Mouse (Mus musculus) thymus, postnatal 14 days (tissue): Measurements from ENCODE around the gene ccdc198.
A peak's percentile ranks its signal among the peaks of the same experiment; 100 is the strongest.
"Not testable (repeated sequence)": the region's sequence is repeated elsewhere in the genome, so short reads cannot be mapped to it uniquely, and the experiment has no call there.

Experiments used
- DNase-seq: peaks from one replicate; pipeline ENCODE4 v3.0.0; 2021

ccdc198 gene

DNA sequence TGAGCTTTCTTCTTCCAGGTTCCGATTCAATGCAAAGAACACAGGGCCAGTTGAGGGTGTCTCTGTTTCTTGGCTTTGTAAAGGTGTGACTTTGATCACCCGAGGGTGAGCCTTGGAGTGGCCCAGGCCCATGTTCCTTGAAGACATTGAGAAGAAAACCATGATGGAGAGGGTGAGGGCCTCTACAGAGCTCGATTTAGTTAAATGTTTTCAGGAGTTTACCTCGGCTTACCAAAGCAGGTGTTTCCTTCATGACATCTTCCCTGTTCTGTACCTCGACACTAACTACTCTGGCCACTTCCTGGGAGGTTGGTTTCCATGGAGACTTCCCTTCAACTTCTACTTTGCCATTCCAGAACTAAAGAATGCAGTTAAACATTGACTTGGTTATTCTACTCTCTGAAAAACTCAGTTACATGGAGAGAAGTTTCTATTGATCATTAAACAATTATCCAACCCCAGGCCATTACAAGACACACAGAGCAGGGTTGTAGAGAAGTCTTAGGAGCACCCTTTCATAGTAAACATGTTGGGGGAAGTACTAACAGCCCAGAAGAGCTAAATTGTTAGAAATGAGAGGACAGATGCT lies at the start of gene ccdc198:
Gene ccdc198, minus strand, starts transcription at position 349 of the 589 bp plus-strand sequence.
- no peak for DNase-seq

DNA sequence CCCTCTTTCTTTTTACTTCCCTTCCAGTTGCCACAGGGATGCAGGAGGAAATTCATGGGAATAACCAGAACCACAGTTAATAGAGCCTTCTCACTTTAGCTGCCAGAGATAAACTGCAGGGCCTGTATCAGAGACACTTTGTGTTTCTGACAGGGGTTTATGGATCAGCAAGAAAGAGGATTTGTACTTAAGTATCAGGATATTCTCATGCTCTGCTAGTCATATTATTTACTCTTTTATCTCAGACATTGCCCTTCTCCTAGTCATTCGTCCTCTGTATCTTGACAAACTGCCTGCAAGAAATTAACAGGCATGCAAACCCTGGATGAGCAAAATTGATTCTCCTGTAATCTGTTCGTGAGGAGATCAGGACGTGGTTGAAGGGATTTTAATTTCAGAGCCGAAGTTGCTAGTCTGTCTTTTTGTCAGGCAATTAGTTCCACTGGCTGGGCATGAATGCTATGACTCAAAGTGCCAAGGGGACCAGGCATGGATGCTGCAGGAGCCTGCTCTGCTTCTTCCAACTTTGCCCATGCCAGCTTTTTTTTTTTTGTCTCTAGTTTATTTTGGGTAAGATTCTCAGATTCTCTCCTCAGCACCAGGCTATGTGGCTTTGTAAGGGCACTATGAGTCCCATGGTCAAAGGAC lies 48.7 kb upstream of the ccdc198 start:
- DNase-seq: no peak

DNA sequence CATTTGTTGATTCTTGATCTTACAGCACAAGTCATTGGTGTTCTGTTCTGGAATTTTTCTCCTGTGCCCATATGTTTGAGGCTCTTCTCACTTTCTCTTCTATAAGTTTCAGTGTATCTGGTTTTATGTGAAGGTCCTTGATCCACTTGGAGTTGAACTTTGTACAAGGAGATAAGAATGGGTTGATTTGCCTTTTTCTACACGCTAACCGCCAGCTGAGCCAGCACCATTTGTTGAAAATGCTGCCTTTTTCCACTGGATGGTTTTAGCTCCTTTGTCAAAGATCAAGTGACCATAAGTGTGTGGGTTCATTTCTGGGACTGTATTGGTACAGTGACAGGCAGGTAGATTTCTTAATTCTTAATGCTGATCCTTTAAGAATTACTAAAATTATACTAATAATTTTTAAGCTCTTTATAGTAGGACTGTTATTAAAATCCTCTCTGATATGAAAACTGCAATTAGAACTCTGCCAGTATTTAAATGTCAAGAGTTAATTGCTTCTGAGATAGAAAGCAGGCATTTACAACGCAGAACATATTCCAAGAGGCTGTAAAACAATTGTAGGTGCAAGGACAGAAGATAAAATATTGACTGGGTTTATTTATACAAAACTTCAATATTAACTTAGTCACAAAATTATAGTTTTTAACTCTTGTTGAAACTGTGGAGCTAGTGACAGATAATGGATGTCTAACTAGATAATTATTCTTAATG lies 44.9 kb upstream of the ccdc198 start:
- no peak for DNase-seq

DNA sequence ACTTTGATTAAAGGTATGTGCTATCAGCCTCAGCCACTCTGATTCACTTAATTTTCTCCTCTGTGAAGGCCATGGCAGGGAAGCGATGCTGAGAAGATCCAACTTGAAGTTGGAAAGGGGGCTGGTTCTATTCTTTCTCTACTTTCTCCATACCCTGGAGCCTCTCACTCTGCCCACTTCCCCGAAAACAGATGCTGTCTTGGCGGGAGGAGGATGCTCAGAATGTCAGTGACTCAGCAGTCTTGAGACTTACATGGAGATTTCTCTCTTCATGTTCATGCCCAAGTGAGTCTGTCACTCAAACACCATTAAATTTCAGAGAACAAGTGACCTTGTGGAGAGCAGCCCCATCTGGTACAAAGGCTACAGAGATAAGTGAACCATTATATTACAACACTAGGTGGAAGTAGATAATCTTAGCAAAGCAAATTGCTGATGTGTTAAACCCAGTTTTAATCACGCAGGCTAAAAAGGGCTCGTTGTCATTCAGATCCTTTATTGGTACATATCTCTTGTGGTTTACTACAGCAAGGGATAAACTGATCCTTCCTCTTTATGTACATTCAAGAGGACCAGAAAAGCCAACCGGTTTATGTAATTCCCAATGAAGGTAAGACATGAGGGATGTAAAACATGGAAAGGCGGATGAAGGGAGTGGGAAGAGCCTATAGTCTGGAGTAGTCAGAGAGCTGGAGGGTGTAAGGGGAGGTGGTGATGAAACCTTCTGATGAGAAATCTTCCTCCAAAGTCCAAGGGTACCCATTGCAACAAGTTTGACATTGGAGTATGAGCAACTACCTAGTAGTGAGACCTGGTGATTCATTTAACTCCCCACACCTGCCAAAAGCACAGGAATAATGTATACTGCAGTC lies 38.7 kb upstream of the ccdc198 start:
- no peak for DNase-seq

DNA sequence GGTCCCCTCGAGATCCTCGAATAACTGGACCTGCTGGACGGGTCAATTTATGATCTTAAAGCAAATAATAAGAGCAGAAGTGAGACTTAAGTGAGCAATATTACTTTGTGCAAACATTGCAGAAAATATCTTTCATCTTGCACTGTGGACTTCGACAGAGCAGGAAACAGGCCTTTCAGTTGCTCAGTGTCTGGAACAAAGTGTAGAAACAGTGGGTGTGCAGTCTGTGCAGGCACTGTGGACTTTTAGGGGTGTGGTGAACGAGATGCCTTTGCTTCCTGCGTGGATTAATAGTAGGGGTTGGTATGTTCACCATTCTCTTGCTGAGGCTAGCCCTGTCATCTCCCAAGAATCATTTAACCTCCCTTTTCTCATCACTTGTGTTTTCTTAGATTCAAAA lies 33.6 kb upstream of the ccdc198 start:
- no peak for DNase-seq

DNA sequence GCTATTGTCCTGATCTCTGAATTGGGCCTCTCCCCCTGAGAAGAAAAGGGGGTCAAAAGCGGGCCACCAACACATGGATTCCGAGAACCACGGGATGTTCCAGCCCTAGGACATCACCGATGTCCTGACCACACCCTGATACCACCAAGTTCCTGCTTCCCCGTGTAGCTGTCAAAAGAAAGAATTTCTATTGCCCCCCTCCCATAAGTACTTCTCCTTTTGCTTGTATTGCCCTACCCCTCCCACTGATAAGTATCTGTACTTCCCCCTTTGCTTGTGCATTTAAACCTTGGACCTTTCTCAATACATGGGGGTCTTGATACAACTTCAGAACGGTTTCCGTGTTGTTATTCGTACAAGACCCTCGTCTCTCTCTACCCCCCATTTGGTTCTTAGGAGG lies 33.2 kb upstream of the ccdc198 start:
- not testable (repeated sequence) for DNase-seq

DNA sequence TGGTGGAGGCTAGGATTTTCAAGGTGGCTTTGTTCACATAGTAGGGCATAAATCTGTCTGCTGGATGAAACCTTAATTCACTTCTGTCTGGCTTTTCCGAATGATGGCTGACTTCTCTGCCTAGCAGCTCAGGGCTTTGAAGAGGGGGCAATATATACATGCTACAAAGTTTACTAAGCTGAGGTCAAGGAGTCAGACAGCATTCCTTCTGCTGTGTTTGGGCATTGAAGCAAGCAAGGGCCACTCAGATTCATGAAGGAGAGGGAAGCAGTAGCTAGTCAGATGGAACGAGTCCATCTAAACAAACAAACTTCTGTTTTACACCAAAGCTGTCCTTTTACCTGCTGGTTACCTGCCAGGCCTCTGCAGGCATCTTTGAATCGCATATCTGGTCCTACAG lies 32.4 kb upstream of the ccdc198 start:
- no peak for DNase-seq

DNA sequence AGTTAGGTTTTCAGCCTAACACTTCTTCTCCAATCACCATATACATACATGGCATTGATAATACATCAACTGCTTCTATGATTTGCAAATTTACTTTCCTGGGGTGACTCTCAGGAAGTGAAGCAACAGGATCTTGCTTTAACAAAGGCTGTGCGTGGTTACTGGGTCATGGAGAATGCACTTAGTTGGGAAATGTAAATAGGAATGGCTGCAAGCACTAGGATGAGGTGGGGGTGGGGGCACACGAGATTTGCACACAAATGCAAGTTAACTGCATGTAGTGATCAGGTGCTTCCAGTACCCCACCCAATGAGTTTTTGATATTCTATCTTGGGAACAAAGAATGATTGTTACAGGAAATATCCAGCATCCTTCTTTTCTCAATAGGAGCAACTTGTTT lies 30.1 kb upstream of the ccdc198 start:
- no peak for DNase-seq

DNA sequence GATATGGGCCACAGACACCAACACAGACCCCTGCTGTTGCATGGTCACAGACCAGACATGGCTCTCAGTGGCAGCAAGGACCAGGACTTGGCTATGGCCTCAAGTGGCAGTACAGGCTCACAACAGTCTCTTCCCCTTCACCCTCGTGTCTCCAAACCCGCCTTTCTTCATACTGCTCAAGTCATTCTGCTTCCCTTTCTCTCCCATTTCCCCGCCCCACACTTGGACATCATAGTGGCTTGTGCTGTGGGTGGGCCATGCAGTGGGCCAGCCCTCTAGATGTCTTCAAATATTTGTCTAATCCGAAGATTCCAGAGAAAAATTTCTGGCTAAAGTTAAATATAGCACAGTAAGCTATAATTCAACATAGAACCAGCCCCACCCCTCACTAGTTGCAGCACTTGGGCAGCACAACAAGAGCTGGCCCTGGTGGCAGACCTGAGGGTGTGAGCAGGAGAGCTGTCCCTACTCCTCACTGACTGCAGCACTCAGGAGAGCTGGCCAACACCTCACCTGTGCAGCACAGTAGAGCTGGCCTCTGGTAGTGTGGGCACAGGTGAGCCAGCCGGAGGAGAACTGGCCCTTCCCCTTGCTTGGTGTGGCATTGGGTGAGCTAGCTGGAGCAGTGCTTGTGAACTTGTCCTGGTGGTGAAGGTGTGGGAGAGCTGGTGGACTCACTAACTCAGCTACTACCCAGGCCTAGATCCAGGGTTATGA lies 20.2 kb upstream of the ccdc198 start:
- no peak for DNase-seq

DNA sequence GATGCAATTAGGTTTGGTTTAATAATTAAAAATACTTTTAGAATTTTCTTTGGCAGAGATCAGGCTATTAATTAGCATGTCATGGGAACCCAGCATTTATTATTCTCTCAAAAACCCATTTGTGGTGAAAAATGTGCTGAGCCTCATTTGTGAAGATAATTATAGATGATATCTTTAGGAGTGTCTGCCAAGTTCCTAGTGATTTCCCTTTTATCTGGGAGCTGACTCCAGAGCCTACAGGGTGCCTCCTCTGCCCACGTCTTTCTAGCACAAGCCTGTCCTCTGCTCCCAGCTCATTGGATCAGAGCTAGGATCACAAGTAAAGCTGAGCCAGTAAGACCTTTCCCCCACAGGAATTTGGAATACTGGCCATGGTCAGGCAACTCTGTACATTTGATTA lies 3.8 kb downstream of the ccdc198 start:
- DNase-seq: no peak

DNA sequence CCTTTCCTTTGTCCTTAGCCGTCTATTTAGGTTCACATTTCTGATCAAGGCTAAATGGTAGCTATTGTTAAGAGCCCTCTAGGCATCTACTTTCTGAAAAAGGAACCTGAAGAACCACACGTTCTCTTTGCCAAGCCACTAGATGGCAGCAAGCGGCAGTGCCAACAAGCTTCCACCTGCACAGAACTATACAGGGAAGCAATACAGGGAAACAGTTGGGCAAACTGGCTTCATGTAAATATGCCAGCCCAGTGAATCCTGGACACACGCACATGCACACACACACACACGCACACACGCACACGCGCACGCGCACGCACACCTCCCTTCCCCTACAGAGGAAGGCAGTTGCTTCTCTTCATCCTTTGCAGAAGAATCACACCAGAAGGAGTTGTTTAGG lies 7.1 kb downstream of the ccdc198 start:
- peak; percentile 41 for DNase-seq

DNA sequence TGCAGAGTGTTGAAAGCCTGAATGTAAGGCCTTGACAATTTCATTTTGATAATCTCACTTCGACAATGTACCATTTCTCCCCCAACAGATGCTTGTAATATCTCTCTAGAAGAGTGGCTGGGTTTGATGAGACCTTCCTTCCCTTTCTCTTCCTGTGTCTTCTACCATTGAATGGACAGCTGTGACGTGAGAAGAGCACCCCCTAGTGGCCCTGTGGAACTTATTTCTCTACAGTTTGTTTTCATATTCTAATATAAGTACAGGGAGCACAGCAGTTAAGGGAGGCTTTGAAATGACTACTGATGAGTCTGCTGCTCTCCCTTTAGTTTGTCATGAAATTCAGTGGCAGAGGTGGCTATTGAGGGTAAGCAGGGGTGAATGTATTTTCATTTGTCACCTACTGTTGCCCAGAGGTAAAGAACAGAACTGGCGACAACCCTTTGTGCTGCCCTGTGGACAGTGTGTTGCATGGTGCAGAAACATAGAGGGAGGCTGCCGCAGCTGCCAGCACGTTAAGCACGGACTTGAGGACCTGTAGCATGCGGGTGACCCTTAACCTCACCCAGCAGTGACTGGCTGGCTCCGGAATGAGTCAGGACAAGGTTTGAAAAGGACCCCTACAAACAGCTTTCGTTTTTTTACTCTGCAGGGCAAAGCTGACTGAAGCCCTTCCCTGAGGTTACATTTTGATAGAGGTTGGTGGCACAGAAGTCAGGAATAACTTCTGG lies 10.3 kb downstream of the ccdc198 start:
- DNase-seq: peak; percentile 77

DNA sequence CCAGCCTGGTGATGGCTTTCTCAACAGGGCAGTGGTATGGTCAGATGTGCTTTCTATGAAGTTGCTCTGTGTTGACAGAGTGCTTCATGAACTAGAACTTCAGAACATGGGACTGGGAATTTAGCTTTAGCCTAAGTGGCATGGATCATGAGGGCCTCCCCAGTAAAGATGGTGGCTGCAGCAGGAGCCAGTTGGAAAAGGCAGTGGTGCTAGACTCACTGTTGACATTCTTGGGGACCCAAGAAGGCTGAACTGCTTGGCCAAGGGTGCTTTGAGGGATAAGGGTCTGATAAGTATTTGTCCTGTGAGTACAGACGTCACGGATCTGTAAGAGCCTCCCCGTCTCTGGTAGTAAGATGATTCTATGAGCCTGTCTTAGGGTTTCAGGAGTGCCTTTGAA lies 13.4 kb downstream of the ccdc198 start:
- DNase-seq: no peak

DNA sequence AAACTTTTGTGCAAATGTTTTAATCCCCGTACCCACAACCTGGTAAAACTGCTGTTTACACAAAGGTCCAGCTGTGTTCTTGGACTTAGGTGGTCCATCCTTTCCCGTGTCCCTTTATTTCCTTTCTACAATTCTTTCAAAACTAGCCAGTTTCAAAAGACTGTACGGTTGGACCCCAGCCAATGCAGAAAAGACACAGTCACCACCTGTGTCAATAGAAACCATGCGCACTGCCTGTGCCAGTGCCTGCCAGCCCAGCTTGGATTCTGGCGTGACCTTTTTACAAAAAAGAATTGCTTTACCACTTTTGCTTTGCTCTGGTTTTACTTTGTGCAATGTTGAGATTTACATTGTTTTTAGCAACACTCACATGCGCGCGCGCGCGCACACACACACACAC lies 18.3 kb downstream of the ccdc198 start:
- no peak for DNase-seq

DNA sequence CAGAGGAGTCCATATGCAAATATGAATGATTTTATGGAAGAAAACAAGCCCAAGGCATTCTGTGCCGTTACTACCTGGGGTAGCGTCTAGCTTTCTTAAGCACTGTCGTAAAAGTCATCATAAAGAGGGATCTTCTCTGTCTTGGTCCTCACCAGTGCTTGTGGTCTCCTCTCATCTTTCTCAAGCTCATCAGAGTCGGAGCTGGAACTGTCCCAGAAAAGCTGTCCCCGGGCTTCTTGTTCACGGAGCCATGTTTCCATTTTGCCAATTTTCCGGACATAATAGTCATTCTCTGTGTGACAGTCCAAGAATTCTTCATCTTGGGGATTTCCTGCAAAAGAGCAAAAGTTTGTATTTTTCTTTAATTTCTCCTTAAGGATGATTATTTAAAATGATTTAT lies 18.8 kb downstream of the ccdc198 start:
- DNase-seq: no peak

DNA sequence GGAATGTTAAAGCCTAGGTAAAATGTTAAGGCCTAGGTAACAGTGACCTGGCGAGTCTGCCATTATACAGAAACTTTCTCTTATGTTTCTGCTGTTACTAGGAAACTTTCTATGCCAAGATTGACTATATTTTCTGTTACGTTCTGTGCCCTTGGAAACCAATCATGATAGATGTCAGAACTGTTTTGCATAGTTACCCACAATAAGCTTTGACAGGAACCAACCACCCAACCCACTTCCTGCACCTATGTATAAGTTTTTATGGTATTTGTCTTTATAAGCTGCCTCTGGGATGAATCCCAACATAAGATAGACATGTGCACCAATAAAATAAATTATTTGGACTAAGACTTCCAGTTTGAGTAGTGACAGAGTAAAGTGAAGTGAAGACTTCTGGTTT lies 23.5 kb downstream of the ccdc198 start:
- DNase-seq: peak; percentile 25

DNA sequence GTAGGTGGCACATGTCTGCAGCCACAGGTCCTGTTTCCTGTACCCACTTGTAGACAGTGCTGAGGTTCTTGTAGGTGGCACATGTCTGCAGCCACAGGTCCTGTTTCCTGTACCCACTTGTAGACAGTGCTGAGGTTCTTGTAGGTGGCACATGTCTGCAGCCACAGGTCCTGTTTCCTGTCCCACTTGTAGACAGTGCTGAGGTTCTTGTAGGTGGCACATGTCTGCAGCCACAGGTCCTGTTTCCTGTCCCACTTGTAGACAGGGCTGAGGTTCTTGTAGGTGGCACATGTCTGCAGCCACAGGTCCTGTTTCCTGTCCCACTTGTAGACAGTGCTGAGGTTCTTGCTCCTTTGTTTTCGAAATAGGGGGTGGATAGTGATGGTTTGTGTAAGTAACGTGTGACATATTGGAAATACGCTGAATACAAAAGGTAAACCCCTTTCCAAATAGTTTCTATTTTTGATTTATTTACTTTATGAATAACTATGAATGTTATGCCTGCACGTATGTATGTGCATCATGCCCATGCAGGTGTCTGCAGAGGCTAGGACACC lies 25.7 kb downstream of the ccdc198 start:
- DNase-seq: peak; percentile 29

DNA sequence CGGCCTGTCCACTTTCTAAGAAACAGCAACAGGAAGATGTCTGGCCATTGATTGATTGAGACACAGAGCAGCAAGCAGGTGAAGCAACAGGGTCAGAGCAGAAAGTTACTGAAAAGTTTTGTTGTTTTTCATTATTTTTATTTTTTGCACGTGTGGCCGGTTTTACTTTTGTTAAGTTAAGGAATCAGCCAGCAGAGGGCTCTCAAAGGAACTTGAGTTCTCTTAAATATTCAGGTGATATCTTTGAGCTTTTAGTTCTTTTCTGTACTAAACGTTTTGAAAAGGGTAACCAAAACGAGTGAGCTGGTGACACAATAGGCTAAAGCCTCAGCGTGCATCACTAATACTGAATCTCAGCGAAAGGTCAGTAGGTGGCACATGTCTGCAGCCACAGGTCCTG lies 26.6 kb downstream of the ccdc198 start:
- DNase-seq: no peak

DNA sequence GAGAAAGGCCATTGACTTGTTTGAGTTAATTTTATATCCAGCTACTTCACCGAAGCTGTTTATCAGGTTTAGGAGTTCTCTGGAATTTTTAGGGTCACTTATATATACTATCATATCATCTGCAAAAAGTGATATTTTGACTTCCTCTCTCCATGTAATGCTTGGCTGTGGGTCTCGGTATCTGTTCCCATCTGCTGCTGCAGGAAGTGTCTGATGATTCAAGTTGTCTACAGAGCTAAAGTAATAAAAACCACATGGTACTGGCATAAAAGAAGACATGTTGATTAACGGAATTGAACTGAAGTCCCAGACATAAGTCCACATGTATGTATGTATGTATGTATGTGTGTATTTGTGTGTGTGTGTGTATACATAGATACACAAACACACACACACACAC lies 35.1 kb downstream of the ccdc198 start:
- DNase-seq: not testable (repeated sequence)

DNA sequence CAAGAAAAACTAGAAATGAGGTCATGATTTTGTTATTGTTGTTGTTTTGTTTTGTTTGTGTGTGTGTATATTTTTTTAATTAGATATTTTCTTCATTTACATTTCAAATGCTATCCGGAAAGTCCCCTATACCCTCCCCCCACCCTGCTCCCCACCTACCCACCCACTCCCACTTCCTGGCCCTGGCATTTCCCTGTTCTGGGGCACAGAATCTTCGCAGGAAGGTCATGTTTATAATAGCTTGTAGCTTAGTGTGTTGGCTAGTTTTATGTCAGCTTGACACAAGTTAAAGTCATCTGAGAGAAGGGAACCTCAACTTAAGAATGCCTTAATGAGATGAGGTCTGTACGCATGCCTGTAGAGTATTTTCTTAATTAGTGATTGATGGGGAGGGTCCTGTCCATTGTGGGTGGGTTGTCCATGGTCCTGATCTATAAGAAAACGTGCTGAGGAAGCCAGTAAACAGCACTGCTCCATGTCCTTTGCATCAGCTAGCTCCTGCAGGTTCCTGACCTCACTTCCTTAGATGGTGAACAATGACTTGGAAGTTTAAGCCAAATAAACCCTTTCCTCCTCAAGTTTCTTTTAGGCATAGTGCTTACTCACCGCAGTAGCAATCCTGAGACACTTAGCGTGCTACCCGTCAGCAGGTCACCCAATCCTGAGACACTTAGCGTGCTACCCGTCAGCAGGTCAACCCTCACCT lies 44.0 kb downstream of the ccdc198 start:
- no peak for DNase-seq

DNA sequence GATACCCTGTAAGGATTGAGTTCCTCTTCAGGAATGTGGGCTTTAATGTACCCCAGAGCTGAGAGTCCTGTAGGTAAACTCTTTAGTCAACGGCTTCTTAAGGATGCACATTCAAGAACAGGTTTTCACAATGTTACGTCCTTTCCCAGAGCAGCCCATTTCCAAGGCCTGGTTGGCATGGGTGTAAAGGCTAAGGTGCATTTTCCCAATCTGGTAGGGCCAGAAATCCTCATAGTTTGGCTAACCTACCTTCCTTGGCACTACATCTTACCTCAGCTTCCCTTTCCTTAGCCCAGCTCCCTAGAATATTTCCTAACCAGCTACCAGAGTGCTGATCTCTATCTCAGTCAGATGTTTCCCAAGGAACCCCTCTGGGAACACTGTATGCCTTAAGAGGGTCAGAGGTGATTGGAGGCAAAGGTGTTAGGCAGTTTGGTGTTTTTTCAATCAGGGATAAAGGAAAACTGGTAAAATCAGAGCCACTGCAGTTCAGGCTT lies 48.2 kb downstream of the ccdc198 start:
- DNase-seq: no peak
